Mouse (Mus musculus) MEL (cell line): ENCODE results near the gene Celf2. TPM values are rescaled to one million over a fixed set of nuclear protein-coding genes. Genes with fewer than 3 reads are reported as not detected.
"Not testable (repeated sequence)": the region's sequence is repeated elsewhere in the genome, so short reads cannot be mapped to it uniquely, and the experiment has no call there.

Experiments used
- DNase-seq: peaks from one replicate; pipeline ENCODE4 v3.0.0; 2011; ENCODE audit warnings: low read depth, low spot score
- H3K27ac ChIP-seq: 2 replicates; pipeline ENCODE4 v1.5.1; 2012; ENCODE audit warnings: low read depth, mild to moderate bottlenecking, control low read depth, low read length, moderate library complexity; ENCODE audit not compliant: control insufficient read depth
- H3K27me3 ChIP-seq, 2 experiments: fragments of 150-350 bp in 1 of 2; sonication (generic) in 1 of 2; 2 replicates each; pipeline ENCODE4 v1.6.1; 2012; ENCODE audit warnings: low read length in 2 of 2, mild to moderate bottlenecking in 2 of 2, improper control_type of control experiment in 1 of 2, moderate library complexity in 1 of 2; ENCODE audit not compliant: insufficient read depth in 2 of 2, control insufficient read depth in 1 of 2
- H3K36me3 ChIP-seq, 2 experiments: 2 replicates each; pipeline ENCODE4 v1.6.1; 2012 to 2014; ENCODE audit warnings: low read length in 2 of 2, improper control_type of control experiment in 1 of 2, inconsistent platforms in 1 of 2, mild to moderate bottlenecking in 1 of 2; ENCODE audit not compliant: insufficient read depth in 2 of 2, control insufficient read depth in 1 of 2
- H3K4me1 ChIP-seq, 2 experiments: fragments of 150-350 bp in 1 of 2; sonication (generic) in 1 of 2; 2 replicates each; pipeline ENCODE4 v1.6.1; 2012; ENCODE audit warnings: low read length in 2 of 2, improper control_type of control experiment in 1 of 2, mild to moderate bottlenecking in 1 of 2; ENCODE audit not compliant: insufficient read depth in 2 of 2, control insufficient read depth in 1 of 2
- H3K4me3 ChIP-seq, 2 experiments: fragments of 150-350 bp in 1 of 2; sonication (generic) in 1 of 2; 2 replicates each; pipeline ENCODE4 v1.5.1; 2012; ENCODE audit warnings: low read depth in 2 of 2, low read length in 2 of 2, mild to moderate bottlenecking in 2 of 2, moderate library complexity in 2 of 2, control low read depth in 1 of 2, improper control_type of control experiment in 1 of 2; ENCODE audit not compliant: control insufficient read depth in 1 of 2, insufficient read depth in 1 of 2
- H3K79me2 ChIP-seq: 2 replicates; pipeline ENCODE4 v1.6.1; 2012; ENCODE audit warnings: mild to moderate bottlenecking, low read length, moderate library complexity; ENCODE audit not compliant: control insufficient read depth, poor library complexity, insufficient read depth
- H3K9ac ChIP-seq: 2 replicates; pipeline ENCODE4 v1.6.1; 2012; ENCODE audit warnings: low read depth, mild to moderate bottlenecking, control low read depth, low read length, moderate library complexity; ENCODE audit not compliant: control insufficient read depth, poor library complexity, severe bottlenecking
- H3K9me3 ChIP-seq: fragments of 150-350 bp; sonication (generic); replicated peaks from 2 replicates; pipeline ENCODE4 v1.6.1; 2012; ENCODE audit warnings: mild to moderate bottlenecking, low read length, improper control_type of control experiment, moderate library complexity; ENCODE audit not compliant: insufficient read depth
- CHD1 ChIP-seq: IDR thresholded peaks from 2 replicates; pipeline ENCODE4 v1.6.1; 2012; ENCODE audit warnings: low read depth, mild to moderate bottlenecking, inconsistent platforms, low read length, improper control_type of control experiment
- CHD2 ChIP-seq: IDR thresholded peaks from 2 replicates; pipeline ENCODE4 v1.6.1; 2011; ENCODE audit warnings: low read length, improper control_type of control experiment
- CTCF ChIP-seq, 3 experiments: IDR thresholded peaks in 2 of 3; conservative IDR thresholded peaks in 1 of 3; 2 replicates each; pipeline ENCODE4 v1.5.1; 2011 to 2012; ENCODE audit warnings: low read length in 3 of 3, low read depth in 2 of 3, mild to moderate bottlenecking in 2 of 3, improper control_type of control experiment in 1 of 3, inconsistent platforms in 1 of 3, mixed read lengths in 1 of 3, moderate library complexity in 1 of 3; ENCODE audit not compliant: control insufficient read depth in 1 of 3, insufficient read depth in 1 of 3, poor library complexity in 1 of 3, severe bottlenecking in 1 of 3
- E2F4 ChIP-seq: IDR thresholded peaks from 2 replicates; pipeline ENCODE4 v1.6.1; 2011; ENCODE audit warnings: low read depth, low read length, improper control_type of control experiment, borderline replicate concordance
- EP300 ChIP-seq, 2 experiments: IDR thresholded peaks; 2 replicates each; pipeline ENCODE4 v1.6.1; 2011; ENCODE audit warnings: improper control_type of control experiment in 2 of 2, low read length in 2 of 2, low read depth in 1 of 2, mild to moderate bottlenecking in 1 of 2
- GABPA ChIP-seq: IDR thresholded peaks from 2 replicates; pipeline ENCODE4 v1.6.1; 2012; ENCODE audit warnings: low read depth, mild to moderate bottlenecking, inconsistent platforms, low read length, improper control_type of control experiment, moderate library complexity
- HCFC1 ChIP-seq: IDR thresholded peaks from 2 replicates; pipeline ENCODE4 v1.6.1; 2012; ENCODE audit warnings: low read depth, mild to moderate bottlenecking, inconsistent platforms, low read length, improper control_type of control experiment, moderate library complexity
- MAFK ChIP-seq: IDR thresholded peaks from 2 replicates; pipeline ENCODE4 v1.6.1; 2011; ENCODE audit warnings: low read depth, mild to moderate bottlenecking, low read length, improper control_type of control experiment, borderline replicate concordance
- MAX ChIP-seq: IDR thresholded peaks from 2 replicates; pipeline ENCODE4 v1.6.1; 2011; ENCODE audit warnings: low read length, improper control_type of control experiment
- MAZ ChIP-seq: IDR thresholded peaks from 2 replicates; pipeline ENCODE4 v1.6.1; 2012; ENCODE audit warnings: low read depth, mild to moderate bottlenecking, inconsistent platforms, low read length, improper control_type of control experiment
- MYC ChIP-seq: IDR thresholded peaks from 2 replicates; pipeline ENCODE4 v1.6.1; 2011; ENCODE audit warnings: low read depth, mild to moderate bottlenecking, low read length, improper control_type of control experiment, moderate library complexity
- POLR2A ChIP-seq, 2 experiments: IDR thresholded peaks; 2 replicates each; pipeline ENCODE4 v1.6.1; 2011 to 2012; ENCODE audit warnings: low read length in 2 of 2, mild to moderate bottlenecking in 2 of 2, control low read depth in 1 of 2, improper control_type of control experiment in 1 of 2, low read depth in 1 of 2, moderate library complexity in 1 of 2; ENCODE audit not compliant: control insufficient read depth in 1 of 2, insufficient read depth in 1 of 2, poor library complexity in 1 of 2
- POLR2AphosphoS5 ChIP-seq: IDR thresholded peaks from 2 replicates; pipeline ENCODE4 v1.6.1; 2012; ENCODE audit warnings: low read depth, borderline replicate concordance, mild to moderate bottlenecking, inconsistent platforms, low read length, moderate library complexity, mixed read lengths
- RCOR1 ChIP-seq: IDR thresholded peaks from 2 replicates; pipeline ENCODE4 v1.6.1; 2012; ENCODE audit warnings: low read depth, mild to moderate bottlenecking, inconsistent platforms, low read length, improper control_type of control experiment
- SIN3A ChIP-seq: IDR thresholded peaks from 2 replicates; pipeline ENCODE4 v1.6.1; 2012; ENCODE audit warnings: low read length, improper control_type of control experiment, inconsistent platforms
- SMC3 ChIP-seq: IDR thresholded peaks from 2 replicates; pipeline ENCODE4 v1.6.1; 2011; ENCODE audit warnings: low read depth, low read length, improper control_type of control experiment
- TAL1 ChIP-seq: IDR thresholded peaks from 2 replicates; pipeline ENCODE4 v1.6.1; 2012; ENCODE audit warnings: mild to moderate bottlenecking, inconsistent platforms, low read length, moderate library complexity, mixed read lengths
- TCF12 ChIP-seq: IDR thresholded peaks from 2 replicates; pipeline ENCODE4 v1.6.1; 2014; ENCODE audit warnings: low read depth, mild to moderate bottlenecking, inconsistent platforms, low read length, improper control_type of control experiment, moderate library complexity
- USF1 ChIP-seq: IDR thresholded peaks from 2 replicates; pipeline ENCODE4 v1.6.1; 2014; ENCODE audit warnings: low read depth, mild to moderate bottlenecking, inconsistent platforms, low read length, improper control_type of control experiment, moderate library complexity
- USF2 ChIP-seq, 2 experiments: IDR thresholded peaks; 2 replicates each; pipeline ENCODE4 v1.6.1; 2011 to 2012; ENCODE audit warnings: improper control_type of control experiment in 2 of 2, low read length in 2 of 2, borderline replicate concordance in 1 of 2, inconsistent platforms in 1 of 2, low read depth in 1 of 2, mild to moderate bottlenecking in 1 of 2; ENCODE audit not compliant: insufficient read depth in 1 of 2
- ZC3H11A ChIP-seq: IDR thresholded peaks from 2 replicates; pipeline ENCODE4 v1.6.1; 2012; ENCODE audit warnings: low read depth, mild to moderate bottlenecking, inconsistent platforms, low read length, improper control_type of control experiment
- ZNF384 ChIP-seq: IDR thresholded peaks from 2 replicates; pipeline ENCODE4 v1.6.1; 2012; ENCODE audit warnings: low read depth, mild to moderate bottlenecking, inconsistent platforms, low read length, improper control_type of control experiment
- polyA plus RNA-seq, 2 experiments: library from polyadenylated mRNA; stranded (reverse) in 1 of 2; unstranded in 1 of 2; fragments of >175 nt in 1 of 2; fragments of >200 nt in 1 of 2; gene quantifications; 2 replicates each; pipeline versions ENCODE4 v1.2.1 to v1.2.4; 2012; ENCODE audit warnings: low replicate concordance in 2 of 2, low read depth in 1 of 2; ENCODE audit not compliant: insufficient read length in 2 of 2, insufficient read depth in 1 of 2, missing spikeins in 1 of 2
- total RNA-seq: library from RNA; depleted of rRNA; stranded (reverse); fragments of 300-350 nt; gene quantifications from 2 replicates; pipeline ENCODE4 v1.2.3, GENCODE M21; 2012; rRNA removed

The Celf2 gene
- total RNA-seq (8.9 and 12.7 TPM in 2 replicates), polyA plus RNA-seq (10 to 100 TPM in 1 of 2 experiments, not detected in 1; 16.7 TPM)

DNA sequence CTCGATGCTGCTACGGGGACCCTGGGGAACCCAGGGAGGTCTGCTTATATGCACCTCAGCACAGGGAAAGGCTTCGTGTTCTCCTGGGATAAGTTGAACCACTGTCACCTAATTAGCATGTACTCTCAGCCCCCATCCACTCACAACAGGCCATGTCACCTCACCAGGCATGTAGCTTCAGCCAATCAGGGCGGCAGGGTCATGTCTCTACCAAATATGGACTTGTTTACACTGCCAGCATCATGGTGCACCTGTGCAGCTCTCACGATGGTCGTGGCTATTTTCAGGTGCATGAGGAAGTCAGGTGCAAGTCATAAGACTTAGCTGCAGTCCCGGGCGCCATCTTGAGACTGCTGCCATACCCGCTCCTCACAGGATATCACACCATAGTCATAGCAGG, at the start of gene Celf2:
TSS of gene Celf2 (minus strand) at position 101 of the 400 bp plus-strand sequence.
- not testable (repeated sequence) for H3K27me3 ChIP-seq, H3K27ac ChIP-seq, H3K9me3 ChIP-seq, H3K4me1 ChIP-seq, H3K36me3 ChIP-seq, DNase-seq, H3K9ac ChIP-seq, H3K79me2 ChIP-seq, H3K4me3 ChIP-seq

DNA sequence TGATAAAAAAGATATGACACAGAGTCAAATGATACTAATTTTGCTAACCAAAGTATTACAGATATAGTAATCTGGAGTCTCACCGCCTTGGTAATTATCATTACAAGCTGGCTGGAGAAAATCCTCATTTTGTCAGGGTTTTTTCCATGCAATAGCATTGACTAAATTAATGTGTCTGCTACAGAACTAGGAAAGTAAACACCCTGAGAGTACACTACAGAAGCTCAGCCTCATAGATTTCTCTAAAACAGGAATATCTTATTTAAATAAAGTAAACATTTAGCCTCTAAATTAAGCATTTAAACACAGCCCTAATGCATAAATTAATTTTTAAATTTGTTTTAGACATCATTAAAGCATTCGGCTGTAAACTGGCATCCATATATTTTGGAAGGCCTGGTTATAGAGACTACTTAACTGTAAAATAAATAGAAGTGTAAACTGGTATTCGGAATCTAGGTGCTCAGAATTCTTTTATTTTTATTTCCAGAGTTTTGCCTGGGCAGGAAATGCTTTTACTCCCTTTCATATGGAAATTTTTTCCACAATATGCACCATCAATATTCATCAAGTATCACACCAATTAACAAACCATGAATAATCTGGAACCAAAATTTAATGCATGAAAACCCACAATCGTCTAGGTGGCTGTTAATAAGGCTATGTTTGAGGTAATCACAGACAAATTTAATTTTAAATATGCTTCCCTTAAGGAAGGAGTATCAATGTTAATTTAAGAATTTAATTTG, 46.0 kb upstream of the Celf2 start:
- no peak for DNase-seq
- H3K27ac ChIP-seq = no peak overlapping the region
- H3K79me2 ChIP-seq = no peaks in the 10 kb centered on the region
- TF ChIP-seq CTCF (IDR thresholded peaks at IDR 0.05 in 2 of 3, conservative IDR thresholded peaks at IDR 0.05 in 1 of 3; ENCODE audit: control insufficient read depth in 1 of 3, insufficient read depth in 1 of 3, low read depth in 2 of 3, low read length in 3 of 3, poor library complexity in 1 of 3, severe bottlenecking in 1 of 3) = no peak
- no peak for TF ChIP-seq E2F4
- no peak for TF ChIP-seq USF1
- no peak for TF ChIP-seq ZC3H11A
- TF ChIP-seq EP300 (IDR thresholded peaks at IDR 0.05; ENCODE audit: low read depth in 1 of 2, low read length in 2 of 2) = no peak
- no peak for TF ChIP-seq TCF12
- TF ChIP-seq MAX = no peak
- no peak for TF ChIP-seq HCFC1
- no peak for TF ChIP-seq CHD2
- no peak overlapping the region for H3K4me3 ChIP-seq
- no peak overlapping the region for H3K9ac ChIP-seq
- no peaks in the 10 kb centered on the region for H3K4me1 ChIP-seq
- no peaks in the 10 kb centered on the region for H3K27me3 ChIP-seq
- no peaks in the 10 kb centered on the region for H3K36me3 ChIP-seq
- H3K9me3 ChIP-seq = no peaks in the 10 kb centered on the region

DNA sequence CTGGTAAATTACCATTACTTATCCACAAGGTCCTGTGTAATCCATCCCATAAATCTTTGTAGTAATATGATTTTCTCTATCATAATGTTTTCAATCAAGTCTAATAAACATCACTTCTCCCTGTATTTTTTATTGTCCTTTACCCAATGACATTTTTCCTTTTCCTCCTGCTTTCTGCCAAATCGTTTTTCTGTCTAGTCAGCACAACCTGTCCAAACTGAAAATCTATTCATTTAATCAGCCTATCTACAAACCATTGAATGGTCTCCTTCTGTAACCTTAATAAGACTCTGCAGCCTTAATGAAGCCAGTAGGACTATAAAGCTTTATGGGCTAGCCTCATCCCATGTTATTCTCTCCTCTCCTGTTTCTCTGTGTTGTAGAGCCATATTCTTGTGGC, 45.2 kb upstream of the Celf2 start:
- Histone ChIP-seq H3K27me3 (no peaks in the 10 kb centered on the region), H3K79me2 (no peaks in the 10 kb centered on the region), H3K36me3 (no peaks in the 10 kb centered on the region), H3K9ac (no peak overlapping the region), H3K4me3 (no peak overlapping the region), H3K27ac (no peak overlapping the region), H3K4me1 (no peaks in the 10 kb centered on the region), H3K9me3 (no peaks in the 10 kb centered on the region)
- no peak for DNase-seq
- TF ChIP-seq RCOR1 = no peak
- TF ChIP-seq MAZ = no peak
- TF ChIP-seq SIN3A = no peak
- TF ChIP-seq CHD1 = no peak
- TF ChIP-seq MYC = no peak
- no peak for TF ChIP-seq GABPA
- TF ChIP-seq SMC3 = no peak
- TF ChIP-seq USF2 (IDR thresholded peaks at IDR 0.05; ENCODE audit: borderline replicate concordance in 1 of 2, insufficient read depth in 1 of 2, low read depth in 1 of 2, low read length in 2 of 2) = no peak
- TF ChIP-seq TCF12 = no peak
- no peak for TF ChIP-seq MAFK
- TF ChIP-seq ZNF384 = no peak
- TF ChIP-seq POLR2AphosphoS5 = no peak
- no peak for TF ChIP-seq EP300 (IDR thresholded peaks at IDR 0.05; ENCODE audit: low read depth in 1 of 2, low read length in 2 of 2)
- TF ChIP-seq POLR2A (IDR thresholded peaks at IDR 0.05; ENCODE audit: control insufficient read depth in 1 of 2, insufficient read depth in 1 of 2, low read depth in 1 of 2, low read length in 2 of 2, poor library complexity in 1 of 2) = no peak
- no peak for TF ChIP-seq CHD2
- no peak for TF ChIP-seq TAL1
